Mouse (Mus musculus) cerebellum, adult (tissue): ENCODE data around the gene Fam181a.

Experiments used
- ATAC-seq: cut with Nextera tagmentation; 2 replicates; pipeline ENCODE4 v1.9.2; 2017; ENCODE audit warnings: mild to moderate bottlenecking, moderate library complexity, mixed read lengths; ENCODE audit not compliant: insufficient number of reproducible peaks, low FRiP score, low TSS enrichment

Fam181a gene

GRCm38 (mm10) chr12:103310744-103311267, at the start of gene Fam181a:
Gene Fam181a (plus strand): TSS chr12:103310975.
- no peak for ATAC-seq

- ATAC-seq: no peak
Observed at GRCm38 (mm10) chr12:103262017-103262865, 48.5 kb upstream of the Fam181a start.

- no peak for ATAC-seq
Observed at GRCm38 (mm10) chr12:103266605-103267004, 44.2 kb upstream of the Fam181a start.

- no peak for ATAC-seq
Observed at GRCm38 (mm10) chr12:103272176-103272575, 38.6 kb upstream of the Fam181a start.

GRCm38 (mm10) chr12:103273051-103273450, 37.7 kb upstream of the Fam181a start:
- no peak for ATAC-seq

- ATAC-seq: no peak
Observed at GRCm38 (mm10) chr12:103273732-103274131, 37.0 kb upstream of the Fam181a start.

- no peak for ATAC-seq
Observed at GRCm38 (mm10) chr12:103276422-103276821, 34.4 kb upstream of the Fam181a start.

GRCm38 (mm10) chr12:103281491-103281890, 29.3 kb upstream of the Fam181a start:
- ATAC-seq: no peak

- no peak for ATAC-seq
Observed at GRCm38 (mm10) chr12:103281912-103282311, 28.9 kb upstream of the Fam181a start.

GRCm38 (mm10) chr12:103282936-103283335, 27.8 kb upstream of the Fam181a start:
- no peak for ATAC-seq

- ATAC-seq: no peak
Observed at GRCm38 (mm10) chr12:103283411-103283810, 27.4 kb upstream of the Fam181a start.

- ATAC-seq: no peak
Observed at GRCm38 (mm10) chr12:103287276-103287675, 23.5 kb upstream of the Fam181a start.

- ATAC-seq: no peak
Observed at GRCm38 (mm10) chr12:103292366-103292765, 18.4 kb upstream of the Fam181a start.

- ATAC-seq: no peak
Observed at GRCm38 (mm10) chr12:103296292-103296691, 14.5 kb upstream of the Fam181a start.

- ATAC-seq: no peak
Observed at GRCm38 (mm10) chr12:103300493-103300892, 10.3 kb upstream of the Fam181a start.

GRCm38 (mm10) chr12:103301645-103302044, 9.1 kb upstream of the Fam181a start:
- no peak for ATAC-seq

GRCm38 (mm10) chr12:103302960-103303359, 7.8 kb upstream of the Fam181a start:
- ATAC-seq: no peak

GRCm38 (mm10) chr12:103306224-103306623, 4.6 kb upstream of the Fam181a start:
- ATAC-seq: 0 out of 2 replicates have a peak, but pooled peaks have one; percentile 51

GRCm38 (mm10) chr12:103306720-103307119, 4.1 kb upstream of the Fam181a start:
- ATAC-seq: no peak

- ATAC-seq: no peak
Observed at GRCm38 (mm10) chr12:103311921-103312320, 1.1 kb downstream of the Fam181a start.

- no peak for ATAC-seq
Observed at GRCm38 (mm10) chr12:103313274-103313673, 2.5 kb downstream of the Fam181a start.
